Mouse (Mus musculus) myocyte (in vitro differentiated cells): Measurements from ENCODE around the gene Ticam1.

Source experiments
- MYOD1 ChIP-seq, 3 experiments: IDR thresholded peaks; one replicate each; pipeline ENCODE4 v1.6.1; 2011; ENCODE audit warnings: control low read depth in 2 of 3, low read depth in 2 of 3, mild to moderate bottlenecking in 2 of 3, moderate library complexity in 1 of 3; ENCODE audit not compliant: insufficient read length in 2 of 3, control insufficient read depth in 1 of 3
- POLR2A ChIP-seq: IDR thresholded peaks from one replicate; pipeline ENCODE4 v1.6.1; 2011; ENCODE audit warnings: low read depth, mild to moderate bottlenecking, control low read depth, moderate library complexity; ENCODE audit not compliant: insufficient read length
- USF1 ChIP-seq: IDR thresholded peaks from one replicate; pipeline ENCODE4 v1.6.1; 2011; ENCODE audit warnings: low read depth, mild to moderate bottlenecking, control low read depth, moderate library complexity

- TF ChIP-seq USF1, result no peak
- peak; percentile 65 for TF ChIP-seq POLR2A
- no peak for TF ChIP-seq MYOD1 (IDR thresholded peaks at IDR 0.05; ENCODE audit: control insufficient read depth in 1 of 3, insufficient read length in 2 of 3, low read depth in 2 of 3)
Measured at GRCm38 (mm10) chr17:56269153-56269630, 7.4 kb downstream of the Ticam1 start.
